ENCODE assay signal across 21 mouse cellular contexts in the genomic region with DNA sequence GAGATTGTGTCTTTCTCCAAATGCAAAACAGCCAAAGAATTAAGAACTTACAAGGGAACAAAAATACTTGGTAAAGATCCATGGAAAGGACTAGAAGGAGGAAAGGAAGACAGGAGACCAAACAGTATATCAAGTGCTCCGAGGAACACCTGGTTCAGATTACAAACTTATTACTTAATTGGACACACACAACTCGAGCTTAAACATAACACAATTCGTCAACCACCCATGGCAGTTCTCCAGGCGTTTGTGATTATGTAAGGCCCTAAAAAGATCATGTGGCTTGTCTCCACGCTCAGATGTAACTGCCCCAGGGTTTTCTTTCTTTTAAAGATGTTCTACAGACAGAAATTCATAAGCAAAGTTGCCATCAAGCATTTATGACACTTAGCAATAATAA. TPM values are rescaled to one million over a fixed set of nuclear protein-coding genes. Genes with fewer than 3 reads are reported as not detected.
DNase-seq lines count a peak whose midpoint lies in the region; ATAC-seq and TF ChIP-seq lines count a peak whose summit lies in the region.
"Had no signal": no experiment of that assay in that cellular context is flagged by ENCODE, and none has a peak within 500 bp of the region (broad histone marks: within the 10 kb centered on the region; RNA-seq: fewer than 3 reads in every experiment).

No protein-coding gene starts in this region.

- H3K9ac ChIP-seq in kidney, embryonic 14.5 days (ENCODE audit: low read depth, low read length) = no peak overlapping the region
- H3K9ac ChIP-seq in lung, embryonic 16.5 days (ENCODE audit: low read length) = no peak overlapping the region
- H3K9ac ChIP-seq in midbrain, embryonic 16.5 days (ENCODE audit: low read depth, low read length) = no peak overlapping the region
- H3K9ac ChIP-seq: forebrain, postnatal 0 days; heart, embryonic 15.5 days; kidney, embryonic 15.5 days; neural tube, embryonic 12.5 days had no signal

- no peaks in the 10 kb centered on the region for H3K36me3 ChIP-seq in kidney, adult 2 months (ENCODE audit: control insufficient read depth, insufficient read depth, low read length)
- no peaks in the 10 kb centered on the region for H3K36me3 ChIP-seq in kidney, embryonic 14.5 days (ENCODE audit: control insufficient read depth, insufficient read depth, low read length)
- H3K36me3 ChIP-seq in lung, embryonic 16.5 days (ENCODE audit: control insufficient read depth, insufficient read depth, low read length) = no peaks in the 10 kb centered on the region
- H3K36me3 ChIP-seq in midbrain, embryonic 16.5 days (ENCODE audit: control insufficient read depth, insufficient read depth, low read length) = no peaks in the 10 kb centered on the region
- H3K36me3 ChIP-seq: G1E; heart, embryonic 15.5 days; hindbrain, embryonic 10.5 days; kidney, embryonic 15.5 days; neural tube, embryonic 12.5 days had no signal

- no peaks in the 10 kb centered on the region for H3K9me3 ChIP-seq in kidney, embryonic 14.5 days (ENCODE audit: control insufficient read depth, low read length)
- no peaks in the 10 kb centered on the region for H3K9me3 ChIP-seq in lung, embryonic 16.5 days (ENCODE audit: control insufficient read depth, low read length)
- no peaks in the 10 kb centered on the region for H3K9me3 ChIP-seq in midbrain, embryonic 16.5 days (replicated peaks; ENCODE audit: control insufficient read depth, low read length, poor library complexity, severe bottlenecking)
- H3K9me3 ChIP-seq: G1E; heart, embryonic 15.5 days; hindbrain, embryonic 10.5 days; kidney, embryonic 15.5 days; neural tube, embryonic 12.5 days had no signal

- no peak for TF ChIP-seq CTCF in kidney, adult 2 months (conservative IDR thresholded peaks at IDR 0.05; ENCODE audit: insufficient read depth, insufficient read length, low read depth, low read length)

- H3K4me1 ChIP-seq in kidney, adult 2 months (ENCODE audit: control insufficient read depth, insufficient read depth, low read length) = no peaks in the 10 kb centered on the region
- no peaks in the 10 kb centered on the region for H3K4me1 ChIP-seq in kidney, embryonic 14.5 days (ENCODE audit: control insufficient read depth, insufficient read depth, low read length)
- H3K4me1 ChIP-seq in lung, embryonic 16.5 days (replicated peaks; ENCODE audit: control insufficient read depth, insufficient read depth, low read length) = no peaks in the 10 kb centered on the region
- H3K4me1 ChIP-seq in midbrain, embryonic 16.5 days (ENCODE audit: control insufficient read depth, insufficient read depth, low read length) = no peaks in the 10 kb centered on the region
- H3K4me1 ChIP-seq: heart, embryonic 15.5 days; hindbrain, embryonic 10.5 days; kidney, embryonic 15.5 days; neural tube, embryonic 12.5 days had no signal

- H3K27me3 ChIP-seq in kidney, adult 2 months (replicated peaks; ENCODE audit: control insufficient read depth, insufficient read depth, low read length) = no peaks in the 10 kb centered on the region
- no peaks in the 10 kb centered on the region for H3K27me3 ChIP-seq in kidney, embryonic 14.5 days (ENCODE audit: control insufficient read depth, insufficient read depth, low read length)
- H3K27me3 ChIP-seq in lung, embryonic 16.5 days (ENCODE audit: control insufficient read depth, insufficient read depth, low read depth, low read length) = no peaks in the 10 kb centered on the region
- no peaks in the 10 kb centered on the region for H3K27me3 ChIP-seq in midbrain, embryonic 16.5 days (ENCODE audit: control insufficient read depth, insufficient read depth, low read depth, low read length)
- H3K27me3 ChIP-seq: heart, embryonic 15.5 days; neural tube, embryonic 12.5 days had no signal

- H3K27ac ChIP-seq in kidney, adult 2 months (ENCODE audit: insufficient read depth, low read depth, low read length) = no peak overlapping the region
- H3K27ac ChIP-seq in kidney, embryonic 14.5 days (ENCODE audit: low read depth, low read length) = no peak overlapping the region
- H3K27ac ChIP-seq in lung, embryonic 16.5 days (ENCODE audit: low read length) = no peak overlapping the region
- H3K27ac ChIP-seq in midbrain, embryonic 16.5 days (ENCODE audit: low read length) = no peak overlapping the region
- H3K27ac ChIP-seq: heart, embryonic 15.5 days; hindbrain, embryonic 10.5 days; kidney, embryonic 15.5 days; layer of hippocampus, adult 2 months; neural tube, embryonic 12.5 days had no signal

- H3K4me2 ChIP-seq in kidney, embryonic 14.5 days (replicated peaks; ENCODE audit: low read depth, low read length) = no peak overlapping the region
- H3K4me2 ChIP-seq in lung, embryonic 16.5 days (ENCODE audit: low read depth, low read length) = no peak overlapping the region
- no peak overlapping the region for H3K4me2 ChIP-seq in midbrain, embryonic 16.5 days (ENCODE audit: low read length)
- H3K4me2 ChIP-seq: heart, embryonic 15.5 days; kidney, embryonic 15.5 days; liver, embryonic 11.5 days; neural tube, embryonic 12.5 days had no signal

- no peak overlapping the region for H3K4me3 ChIP-seq in kidney, adult 2 months (ENCODE audit: insufficient read depth, low read depth, low read length)
- H3K4me3 ChIP-seq in kidney, embryonic 14.5 days (ENCODE audit: low read length) = no peak overlapping the region
- H3K4me3 ChIP-seq in lung, embryonic 16.5 days (ENCODE audit: low read length) = no peak overlapping the region
- H3K4me3 ChIP-seq in midbrain, embryonic 16.5 days (ENCODE audit: low read depth, low read length) = no peak overlapping the region
- H3K4me3 ChIP-seq: heart, embryonic 15.5 days; hindbrain, embryonic 10.5 days; kidney, embryonic 15.5 days; layer of hippocampus, adult 2 months; neural tube, embryonic 12.5 days had no signal

- whole genome bisulfite sequencing in kidney, adult 2 months = 24% methylated on average over 5 of the region's 5 CpGs
- WGBS in kidney, embryonic 14.5 days = 41% methylated on average over 5 of the region's 5 CpGs
- 28% methylated on average over 5 of the region's 5 CpGs for WGBS in lung, embryonic 16.5 days
- 74% methylated on average over 5 of the region's 5 CpGs for WGBS in midbrain, embryonic 16.5 days

- ATAC-seq in kidney, embryonic 14.5 days (ENCODE audit: low FRiP score, low TSS enrichment) = no peak
- ATAC-seq in lung, embryonic 16.5 days (ENCODE audit: low read depth) = peak; percentile 57; the same call in 1 of the 2 replicates
- ATAC-seq in midbrain, embryonic 16.5 days = no peak
- ATAC-seq: forebrain, postnatal 0 days had no signal

- no peak for TF ChIP-seq POLR2A in kidney, adult 2 months (IDR thresholded peaks at IDR 0.05; ENCODE audit: low read depth, low read length)

- intact Hi-C loops in left cerebral cortex, postnatal 14 days (cut with DNase I) = no loop called here

- peak; percentile 17 for DNase-seq in kidney, adult 2 months
- peak; percentile 87 for DNase-seq in NIH3T3 (ENCODE audit: low read depth)
- DNase-seq in embryo, embryonic 11 days = peak; percentile 39
- no peak for DNase-seq in left cerebral cortex, postnatal 14 days (ENCODE audit: low spot score in 2 of 2)
- no peak for DNase-seq in ovary, postnatal 10 days (ENCODE audit: low spot score)
- DNase-seq: adrenal gland, postnatal 36 days; cerebellum, adult 9-11 months; forebrain, postnatal 0 days; right cerebral cortex, postnatal 4 days; thymus, adult 2 months had no signal

RNA-seq across cellular contexts. Expression of a gene that starts 22.0 kb away (rescaled TPM):
- polyA plus RNA-seq in kidney, adult 2 months (2012; rRNA removed) = 1.1 and 1.7 TPM in 2 replicates
- polyA plus RNA-seq in kidney, embryonic 14.5 days (2014; fragmentation: Nextera tagmentation; extraction: Ambion mirVana) = 10.8 and 11.3 TPM in 2 replicates
- polyA plus RNA-seq in lung, embryonic 16.5 days (2015; fragmentation: Nextera tagmentation; extraction: Ambion mirVana) = 17.1 and 17.7 TPM in 2 replicates
- total RNA-seq in left cerebral cortex, postnatal 14 days (2021) = 1 to 10 TPM; 3.7 to 3.9 TPM
- polyA plus RNA-seq in midbrain, embryonic 16.5 days (2015; fragmentation: Nextera tagmentation; extraction: Ambion mirVana) = 3.5 and 3.7 TPM in 2 replicates
- total RNA-seq: granulocyte monocyte progenitor cell, adult 5-6 weeks had no signal
- polyA plus RNA-seq: G1E had no signal

RNA-seq across cellular contexts. Expression of a gene that starts 33.2 kb away (rescaled TPM):
- 0.34 and 0.50 TPM in 2 replicates for polyA plus RNA-seq in kidney, adult 2 months (2012; rRNA removed)
- 0.57 and 0.62 TPM in 2 replicates for polyA plus RNA-seq in kidney, embryonic 14.5 days (2014; fragmentation: Nextera tagmentation; extraction: Ambion mirVana)
- polyA plus RNA-seq in lung, embryonic 16.5 days (2015; fragmentation: Nextera tagmentation; extraction: Ambion mirVana) = 1.3 and 1.6 TPM in 2 replicates
- 1 to 10 TPM in 1 of 2 experiments, under 1 TPM in 1; 0.93 to 1.0 TPM for total RNA-seq in left cerebral cortex, postnatal 14 days (2021)
- 0.46 and 0.74 TPM in 2 replicates for polyA plus RNA-seq in midbrain, embryonic 16.5 days (2015; fragmentation: Nextera tagmentation; extraction: Ambion mirVana)
- polyA plus RNA-seq: G1E had no signal

Comparison
In these comparisons a context has a peak if more than half of its experiments do, and no peak if none do; other contexts are left out.
1. DNase-seq: peak in kidney, adult 2 months (single experiment), NIH3T3 (single experiment) and embryo, embryonic 11 days (single experiment); none in left cerebral cortex, postnatal 14 days (0 of 2) and ovary, postnatal 10 days (single experiment).